Mouse (Mus musculus): ENCODE measurements around the gene Vamp9. TPM values are rescaled to one million over a fixed set of nuclear protein-coding genes. Genes with fewer than 3 reads are reported as not detected.
A peak's percentile ranks its signal among the peaks of the same experiment; 100 is the strongest.

Vamp9 gene
- total RNA-seq, 2 experiments from 2014 or later = 0.99 TPM; not detected in 1

DNA sequence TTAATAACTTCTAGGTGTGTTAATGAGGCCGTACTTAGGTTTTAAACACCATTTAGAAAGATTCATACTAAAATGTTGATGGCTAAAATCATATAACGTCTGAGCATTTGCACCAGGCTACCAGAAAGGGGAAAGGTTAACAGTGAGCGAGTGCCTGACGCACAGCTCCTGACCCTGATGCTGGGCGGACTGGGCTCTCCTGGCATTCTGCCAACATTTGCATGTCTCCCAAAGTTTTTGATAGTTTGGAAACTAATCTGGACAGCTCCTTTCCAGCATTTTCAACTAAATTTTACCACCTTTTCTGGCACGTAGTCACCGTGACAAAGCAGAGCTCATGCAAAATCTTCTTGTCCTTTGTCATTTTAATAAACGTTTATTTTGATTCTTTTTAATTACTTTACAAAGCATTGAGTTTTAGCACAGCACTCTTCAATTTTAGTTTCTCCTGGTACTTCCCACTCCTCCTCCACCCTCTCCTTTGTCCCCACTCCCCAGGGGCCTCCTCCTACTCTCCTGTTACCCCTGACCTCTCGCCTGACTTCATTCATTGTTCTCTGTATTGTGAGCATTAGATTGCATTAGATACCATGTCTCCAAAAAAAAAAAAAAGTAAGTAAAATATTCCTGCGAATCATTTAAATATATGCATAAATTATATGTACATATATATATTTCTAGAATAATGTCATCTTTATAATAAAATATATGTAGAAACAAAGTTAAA, 35.9 kb downstream of the Vamp9 start:
- peak; percentile 57 to 64 for DNase-seq

DNA sequence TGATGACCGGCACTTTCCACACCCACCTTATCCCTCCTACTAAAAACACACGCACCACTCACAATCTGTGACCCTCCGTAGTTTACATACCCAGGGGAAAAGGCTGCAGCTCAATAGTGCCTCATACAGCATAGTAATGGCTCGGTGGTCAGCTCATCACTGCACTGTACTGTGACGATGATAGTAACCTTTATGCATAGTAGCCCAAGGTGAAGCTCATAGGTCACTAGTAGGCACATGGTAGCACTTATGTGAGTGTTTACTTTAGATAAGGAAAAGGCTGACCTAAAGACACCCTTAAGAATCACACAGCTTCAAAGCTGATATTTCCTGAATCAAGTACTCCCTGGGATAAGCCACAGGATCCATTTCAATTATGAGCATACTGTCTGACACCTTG, 46.5 kb downstream of the Vamp9 start:
- DNase-seq = no peak

DNA sequence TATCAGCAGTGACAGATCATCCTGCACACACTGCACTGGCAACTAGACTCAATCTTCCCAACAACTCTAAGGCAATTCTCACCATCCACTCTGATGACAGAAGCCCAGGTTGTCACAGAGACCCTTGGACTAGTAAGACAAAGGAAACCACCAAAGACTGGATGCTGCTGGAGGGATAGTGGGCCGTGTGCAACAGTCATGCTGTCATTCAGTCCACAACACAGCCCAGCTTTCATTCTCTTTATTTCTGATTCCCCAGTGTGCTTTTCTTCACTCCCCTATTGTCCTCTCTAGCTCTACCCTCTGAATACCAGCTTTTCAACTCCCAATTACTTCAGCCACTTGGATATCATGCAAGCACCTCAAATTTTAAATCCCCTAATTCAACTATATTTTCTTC, 47.8 kb downstream of the Vamp9 start:
- no peak for DNase-seq

DNA sequence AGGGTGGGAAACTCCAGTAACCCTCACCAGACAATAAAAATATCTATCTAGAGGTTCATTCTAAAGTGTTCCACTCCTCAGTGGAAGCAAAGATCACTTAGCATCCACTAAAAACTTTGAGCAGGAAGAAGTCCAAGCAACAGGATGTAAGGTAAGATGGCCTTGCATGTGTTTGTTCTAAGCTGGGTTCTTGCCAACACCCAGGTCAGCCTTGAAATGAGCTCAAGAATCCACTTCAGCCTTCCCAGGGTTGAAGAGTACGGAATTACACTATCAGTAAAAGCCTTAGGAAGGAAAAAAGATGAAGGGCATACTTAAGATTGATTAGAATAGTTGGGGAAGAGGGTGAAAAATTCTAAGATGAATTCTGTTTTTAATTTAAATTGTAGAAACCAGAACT, 52.6 kb downstream of the Vamp9 start:
- no peak for DNase-seq

DNA sequence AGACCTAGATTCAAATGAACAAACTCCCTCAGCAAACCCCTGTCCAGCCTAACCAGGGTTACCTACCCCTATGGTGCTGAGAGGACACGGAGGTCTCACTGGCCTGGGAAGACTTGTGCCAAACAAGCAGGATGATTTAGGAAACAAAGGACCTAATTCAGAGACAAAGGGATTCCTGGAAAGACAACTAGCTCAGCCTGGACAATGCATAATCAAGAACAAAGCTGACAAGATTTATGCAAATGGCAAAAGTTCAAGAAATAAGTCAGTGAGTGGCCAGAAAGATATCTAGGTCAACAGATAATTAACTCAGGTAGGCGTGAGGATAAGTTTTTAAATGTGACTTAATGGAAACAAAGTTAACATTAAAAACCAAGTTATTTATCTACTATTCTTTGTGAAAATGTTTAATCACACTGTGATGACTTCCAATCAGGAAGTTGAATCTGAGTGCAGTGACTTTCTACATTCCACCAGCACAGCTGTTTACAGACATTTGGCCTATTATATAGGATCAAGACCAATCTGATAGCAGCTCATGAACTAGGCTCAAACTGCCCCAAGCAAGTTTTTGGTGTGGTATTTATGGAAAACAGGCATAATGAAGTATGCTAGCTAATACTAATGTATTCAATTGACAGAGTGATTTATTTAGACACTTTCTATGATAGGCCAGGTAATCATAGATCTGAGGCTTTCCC, 53.3 kb downstream of the Vamp9 start:
- no peak for DNase-seq

DNA sequence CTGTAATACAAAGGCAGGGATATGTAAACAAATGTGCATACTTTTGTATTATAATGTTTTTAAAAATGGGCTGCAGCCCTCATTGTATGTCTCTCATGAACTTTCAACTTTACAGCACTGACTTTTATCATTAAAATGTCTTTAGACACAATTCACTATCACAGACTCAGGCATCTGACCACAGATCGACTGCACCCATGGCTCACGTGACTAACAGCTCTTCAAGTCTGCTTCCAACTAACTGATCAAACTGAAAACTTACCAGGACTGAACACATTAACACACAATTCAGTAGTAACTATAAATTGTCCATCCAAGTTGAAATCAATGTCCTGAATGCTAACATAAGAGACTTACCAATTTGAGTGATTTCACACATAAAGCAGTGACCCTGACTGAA, 53.9 kb downstream of the Vamp9 start:
- no peak for DNase-seq

DNA sequence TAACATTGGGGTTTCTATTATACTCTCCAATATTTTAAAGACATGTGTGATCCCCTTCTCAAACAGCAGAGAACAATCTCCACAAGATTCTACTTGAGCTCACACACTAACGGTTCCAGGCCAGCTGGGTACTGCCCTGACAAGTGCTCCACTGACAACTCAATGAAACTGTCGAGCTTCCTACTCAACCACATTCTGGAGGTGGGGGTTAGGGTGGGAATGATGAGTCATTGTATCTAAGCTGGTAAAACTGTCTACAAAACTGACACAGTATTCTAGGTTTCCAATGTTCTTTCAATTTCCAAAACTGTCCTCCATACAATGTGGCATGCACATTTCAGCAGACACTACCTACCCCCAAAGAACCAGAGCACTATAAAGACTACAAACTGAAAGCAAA, 67.9 kb downstream of the Vamp9 start:
- peak; percentile 13 to 25 for DNase-seq

DNA sequence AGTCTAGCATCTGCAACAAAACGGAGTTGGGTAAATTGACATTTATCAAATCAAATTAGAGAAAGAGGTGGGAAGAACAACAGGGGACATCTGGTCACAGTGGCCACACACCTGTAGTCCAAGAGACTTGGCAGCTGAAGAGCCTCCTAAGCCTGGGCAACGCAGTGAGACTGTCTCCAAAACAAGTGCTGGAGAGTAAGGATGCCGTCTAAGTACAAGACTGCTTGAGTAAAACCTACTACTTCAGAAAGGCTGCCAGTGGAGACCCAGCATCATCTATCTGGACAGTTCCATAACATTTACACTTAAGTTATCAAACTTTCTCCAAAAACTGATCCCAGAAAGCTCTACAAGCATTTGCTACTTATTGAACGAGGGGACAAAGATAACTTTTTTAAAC, 69.0 kb downstream of the Vamp9 start:
- no peak for DNase-seq

DNA sequence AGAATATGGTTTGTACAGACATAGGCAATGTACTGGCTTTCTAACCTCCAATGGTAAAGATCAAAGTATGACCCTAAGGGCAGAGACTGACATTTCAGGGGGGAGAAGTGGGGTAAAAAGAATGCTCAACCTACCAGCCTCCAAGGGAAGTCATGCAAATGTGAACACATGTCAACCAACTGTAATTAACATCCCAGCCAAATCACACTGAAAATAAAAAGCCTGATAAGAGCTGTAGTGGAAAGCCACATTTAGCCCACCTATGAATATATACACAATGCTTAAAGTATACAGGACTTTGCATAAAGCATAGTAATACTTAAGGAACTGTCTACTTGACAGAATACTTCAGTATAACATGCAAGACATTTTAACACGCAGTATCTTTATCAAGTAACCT, 69.7 kb downstream of the Vamp9 start:
- no peak for DNase-seq

DNA sequence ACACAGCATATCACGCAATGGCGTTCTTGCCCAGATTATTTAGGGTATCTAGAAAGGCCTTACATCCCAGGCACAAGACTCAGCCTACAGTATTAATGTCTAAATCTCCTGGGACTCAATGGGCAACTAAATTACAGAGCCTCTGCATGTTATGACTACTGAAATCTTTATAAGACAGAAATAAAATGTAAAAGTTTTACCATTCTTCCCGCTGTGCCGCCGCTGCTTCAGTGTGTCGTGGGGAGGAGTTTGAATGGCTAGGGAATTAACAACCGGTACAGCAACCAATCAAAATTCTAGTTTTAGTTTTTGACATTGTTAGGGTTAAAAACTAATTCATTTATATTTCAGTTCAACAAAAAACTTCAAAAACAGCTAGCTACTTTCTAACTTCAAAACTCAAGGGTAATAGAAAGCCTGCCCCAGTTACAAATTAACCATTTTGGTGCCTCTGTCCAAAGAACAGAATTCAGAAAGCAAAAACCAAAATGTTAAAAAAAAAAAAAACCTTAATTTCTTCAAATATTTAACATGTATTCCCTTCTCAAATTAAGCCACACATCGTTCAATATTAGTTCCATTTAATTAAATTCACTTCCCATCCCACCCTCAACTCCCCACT, 70.4 kb downstream of the Vamp9 start:
- peak in 1 of 2 experiments; percentile 12 for DNase-seq

DNA sequence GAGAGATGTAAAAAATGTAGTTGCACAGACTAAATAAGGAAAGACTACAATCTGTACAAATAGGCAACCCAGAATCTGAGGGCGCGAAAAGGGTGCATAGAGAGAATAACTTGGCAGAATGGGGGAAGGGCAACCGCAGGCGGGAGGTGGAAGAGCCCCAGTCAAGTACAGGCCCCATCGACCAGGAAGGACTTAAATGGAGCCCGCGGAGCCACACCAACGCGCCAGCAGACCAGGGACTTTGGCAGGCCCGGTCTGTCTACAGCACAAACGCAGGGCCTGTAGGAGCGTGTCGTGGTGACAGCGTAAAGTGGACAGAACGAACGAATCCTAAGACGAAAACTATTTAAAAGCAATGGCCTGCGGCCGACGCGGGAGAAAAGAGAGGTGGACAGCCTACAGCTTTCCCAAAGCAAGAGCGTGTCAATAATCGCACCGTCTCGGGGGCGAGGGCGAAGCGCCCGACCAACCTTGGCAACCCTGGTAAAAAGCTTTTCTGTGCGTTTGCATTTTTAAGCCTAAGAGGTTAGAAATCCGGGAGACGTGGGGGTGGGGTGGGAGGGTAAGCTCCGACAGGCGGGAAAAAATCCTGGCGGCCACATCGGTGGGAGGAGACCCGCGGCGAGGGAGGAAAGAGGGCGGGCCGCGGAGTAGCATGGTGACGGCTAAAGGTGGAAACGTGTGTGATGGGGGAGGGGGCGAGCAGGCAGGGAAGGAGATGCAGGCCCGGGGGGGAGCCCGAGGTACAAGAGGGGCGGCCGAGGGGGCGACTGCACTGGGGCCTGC, 71.7 kb downstream of the Vamp9 start:
- peak; percentile 89 to 91 for DNase-seq

DNA sequence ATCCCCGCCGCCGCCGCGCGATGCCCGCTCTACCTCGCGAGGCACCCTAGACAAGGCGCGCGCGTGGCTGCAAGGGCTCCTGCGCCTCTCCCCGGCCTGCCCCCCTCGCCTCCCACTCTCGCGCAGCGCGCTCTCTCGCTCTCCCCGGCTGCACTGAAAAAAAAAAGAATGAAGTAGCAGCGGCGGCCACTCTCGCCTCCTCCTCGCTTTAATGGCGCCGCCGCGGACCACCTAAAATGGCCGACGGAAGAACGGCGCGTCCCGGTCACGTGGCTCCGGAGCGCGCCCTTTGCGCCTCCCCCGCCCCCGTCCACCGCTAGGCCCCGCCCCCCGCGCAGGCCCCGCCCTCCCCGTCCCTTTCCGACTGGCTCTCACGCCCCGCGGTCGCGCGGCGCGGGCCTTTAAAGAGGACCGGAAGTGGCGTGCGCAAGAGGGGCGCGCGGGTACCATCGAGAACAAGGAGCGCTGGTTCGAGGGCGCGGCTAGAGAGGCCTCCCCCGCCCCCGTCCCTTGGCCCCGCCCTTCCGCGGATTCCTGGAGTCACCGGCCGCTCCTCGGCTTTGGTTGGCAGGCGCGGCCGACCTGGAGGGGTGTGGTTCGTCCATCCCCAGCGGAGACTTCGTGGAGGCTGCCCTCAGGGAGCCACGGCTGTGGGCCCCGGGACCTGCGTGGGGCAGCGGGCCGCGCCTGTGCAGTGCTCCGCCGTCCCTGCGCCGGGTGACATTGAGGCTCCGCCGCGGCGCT, 72.8 kb downstream of the Vamp9 start, which contains the start of the genes Hnrnpd and 4930524J08Rik:
TSS of gene Hnrnpd (minus strand) at position 240 of the 744 bp plus-strand sequence.
TSS of gene 4930524J08Rik (plus strand) at position 363 of the 744 bp plus-strand sequence.
- peak; percentile 95 for DNase-seq

DNA sequence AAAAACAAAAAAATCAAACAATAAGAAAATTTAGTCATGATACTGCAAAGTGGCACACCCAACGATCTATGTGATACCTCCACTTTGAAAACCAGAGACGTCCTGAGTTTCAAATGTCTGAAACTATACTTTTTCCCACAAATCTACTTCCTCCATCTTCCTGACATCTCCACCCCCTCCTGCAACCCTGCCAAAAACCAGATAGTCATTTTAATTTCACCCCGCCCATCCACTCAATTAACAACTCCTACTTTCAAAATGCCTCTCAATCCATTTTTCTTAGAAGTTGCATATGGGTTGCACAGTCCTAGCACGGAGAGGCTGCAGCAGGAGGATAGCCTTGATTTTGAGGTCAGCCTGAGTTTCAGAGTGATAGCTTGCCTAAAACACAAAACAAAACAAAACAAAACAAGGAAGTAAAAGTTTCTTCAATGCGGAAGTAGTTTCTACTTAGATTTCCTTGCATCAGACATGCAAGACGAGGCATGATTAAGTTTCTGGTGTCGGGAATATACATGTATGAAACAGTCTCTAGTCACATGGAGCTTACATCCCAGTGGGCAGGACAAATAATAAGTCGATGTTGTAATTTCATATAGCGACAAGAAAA, 77.5 kb downstream of the Vamp9 start:
- no peak for DNase-seq

DNA sequence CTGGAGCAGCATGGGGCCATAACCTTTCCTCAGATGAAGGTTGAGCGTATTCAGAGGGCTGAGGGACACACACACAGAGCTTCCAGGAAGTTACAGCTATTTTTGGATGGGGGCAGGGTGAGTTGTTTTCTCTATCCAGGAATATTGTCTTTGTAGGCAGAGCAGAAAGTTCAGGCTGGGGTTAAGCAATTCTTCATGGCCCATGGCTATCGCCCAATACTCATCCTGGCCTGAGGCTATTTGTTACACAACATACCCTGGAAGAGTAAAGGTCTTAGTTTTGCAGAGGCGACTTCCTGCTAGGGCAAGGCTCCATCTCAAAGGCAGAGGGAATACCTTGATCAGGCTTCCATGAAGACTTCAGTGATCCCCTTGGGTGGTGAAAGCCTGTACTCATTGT, 88.1 kb downstream of the Vamp9 start:
- DNase-seq = peak in 1 of 2 experiments; percentile 29

DNA sequence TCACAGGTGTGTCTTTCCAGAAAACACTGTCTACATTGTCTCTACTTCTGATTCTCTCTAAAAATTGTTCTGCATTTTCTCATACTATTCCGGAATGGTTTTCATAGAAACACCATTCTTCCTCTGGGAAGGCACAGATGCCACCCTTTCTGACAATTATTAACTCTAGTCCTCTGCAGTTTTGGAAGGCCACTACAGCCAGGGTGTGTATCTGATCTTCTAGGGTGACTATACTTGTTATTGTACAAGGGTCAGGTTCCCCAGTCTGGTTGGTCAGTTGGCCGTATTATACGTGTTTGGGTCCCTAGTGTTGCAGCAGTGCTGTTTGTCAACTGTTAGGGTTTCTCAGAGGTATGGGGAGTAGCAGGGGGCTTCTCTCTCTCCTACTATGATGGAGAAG, 88.6 kb downstream of the Vamp9 start:
- no peak for DNase-seq

DNA sequence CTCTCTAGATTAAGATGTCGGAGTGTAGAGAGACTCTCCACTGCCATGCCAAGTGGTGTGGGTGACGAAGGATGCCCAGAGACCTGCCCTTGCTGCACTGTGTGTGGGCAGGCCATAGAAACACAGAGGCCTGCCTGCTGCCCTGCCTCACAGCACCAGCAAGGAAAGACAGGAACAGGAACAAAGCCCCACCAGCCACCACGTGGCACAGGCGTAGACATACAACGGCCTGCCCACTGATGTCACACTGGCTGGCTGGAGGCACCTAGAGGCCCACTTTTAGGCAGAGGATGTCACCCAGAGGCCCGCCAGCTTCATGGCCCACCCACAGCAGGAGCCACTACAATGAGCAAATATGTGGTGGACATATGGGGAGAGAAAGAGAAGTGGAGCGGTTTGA, 94.0 kb downstream of the Vamp9 start:
- DNase-seq = no peak

DNA sequence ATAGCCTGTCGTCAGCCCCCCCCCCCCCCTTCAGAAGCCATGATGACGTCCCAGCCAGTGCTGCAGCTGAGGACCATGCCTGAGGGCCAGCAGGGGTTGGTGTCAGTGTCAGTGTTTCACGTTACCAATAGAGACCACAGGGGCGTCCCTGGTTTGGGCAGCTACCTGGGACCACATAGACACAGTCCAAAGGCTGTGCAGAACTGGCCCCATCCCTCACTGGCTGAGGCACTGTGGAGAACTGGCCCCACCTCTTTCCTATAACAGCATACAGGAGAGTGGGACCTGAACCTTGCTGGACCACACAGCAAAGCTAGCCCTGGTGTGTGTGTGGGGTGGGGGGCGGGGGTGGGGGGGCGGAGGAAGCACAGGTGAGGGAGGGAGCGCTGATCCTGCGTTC, 94.4 kb downstream of the Vamp9 start:
- no peak for DNase-seq
